ENCODE assay signal across 26 mouse cellular contexts in the genomic region with DNA sequence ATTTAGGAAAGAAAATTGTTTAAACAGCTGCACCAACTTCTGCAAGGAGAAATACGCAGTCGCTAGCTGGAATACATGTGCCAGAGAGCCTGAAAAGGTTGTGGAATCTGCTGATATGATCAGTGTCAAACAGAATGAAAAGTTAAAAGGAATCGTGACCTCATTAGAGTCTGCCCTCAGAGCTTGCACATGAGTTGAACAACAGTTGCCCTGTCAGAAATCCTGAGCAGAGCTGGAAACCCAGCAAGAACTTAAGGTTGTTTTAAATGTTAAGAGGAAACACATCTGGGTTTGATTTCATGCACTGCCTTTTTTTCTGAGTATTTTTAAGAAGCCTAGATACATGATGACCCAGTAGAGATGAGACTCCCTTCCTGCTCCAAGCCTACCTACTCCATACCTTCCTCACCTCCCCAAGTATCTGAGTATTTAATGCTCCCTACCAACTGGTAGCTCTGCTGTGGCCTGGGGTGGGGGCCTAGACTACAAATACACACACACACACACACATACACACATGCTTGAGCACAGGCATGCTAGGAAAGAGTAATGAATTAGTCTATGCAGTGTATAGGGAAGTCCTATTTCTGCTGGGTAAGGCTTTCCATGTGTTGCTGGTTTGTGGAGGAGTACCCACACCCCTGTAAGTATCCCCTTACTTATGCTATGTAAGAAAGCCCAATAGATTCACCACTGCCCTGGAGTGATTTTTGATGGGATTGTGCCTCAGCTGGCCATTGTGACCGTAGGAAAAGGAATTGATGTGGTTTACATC. TPM values are rescaled to one million over a fixed set of nuclear protein-coding genes. Genes with fewer than 3 reads are reported as not detected.
DNase-seq lines count a peak whose midpoint lies in the region; ATAC-seq and TF ChIP-seq lines count a peak whose summit lies in the region.
"Had no signal": no experiment of that assay in that cellular context is flagged by ENCODE, and none has a peak within 500 bp of the region (broad histone marks: within the 10 kb centered on the region; RNA-seq: fewer than 3 reads in every experiment).

No protein-coding gene starts in this region.

- peaks cover 6% of the 10 kb centered on the region; the same call in 1 of the 2 replicates for H3K4me1 ChIP-seq in heart, embryonic 13.5 days
- H3K4me1 ChIP-seq in heart, embryonic 12.5 days (replicated peaks) = no peaks in the 10 kb centered on the region
- peaks cover 10% of the 10 kb centered on the region for H3K4me1 ChIP-seq in embryonic facial prominence, embryonic 10.5 days
- no peaks in the 10 kb centered on the region for H3K4me1 ChIP-seq in embryonic fibroblast, embryonic 13.5 days (ENCODE audit: control insufficient read depth, insufficient read depth, low read length)
- no peaks in the 10 kb centered on the region for H3K4me1 ChIP-seq in hindbrain, embryonic 16.5 days (ENCODE audit: control insufficient read depth, insufficient read depth, low read depth, low read length)
- H3K4me1 ChIP-seq in kidney, embryonic 15.5 days = 0 out of 2 replicates have a peak, but pooled peaks cover 3% of the 10 kb centered on the region
- H3K4me1 ChIP-seq: forebrain, embryonic 12.5 days; heart, embryonic 10.5 days had no signal

- TF ChIP-seq CTCF in embryonic fibroblast, embryonic 13.5 days (IDR thresholded peaks at IDR 0.05; ENCODE audit: borderline replicate concordance, insufficient read depth, low read length) = no peak

- 70% methylated on average over 4 of the region's 4 CpGs for WGBS in heart, embryonic 13.5 days
- WGBS in heart, embryonic 12.5 days = 65% methylated on average over 4 of the region's 4 CpGs
- 52% methylated on average over 4 of the region's 4 CpGs for WGBS in embryonic facial prominence, embryonic 10.5 days
- WGBS in hindbrain, embryonic 16.5 days = 88% methylated on average over 4 of the region's 4 CpGs
- WGBS in kidney, embryonic 15.5 days = 62% methylated on average over 4 of the region's 4 CpGs

- H3K9ac ChIP-seq in heart, embryonic 13.5 days = no peak overlapping the region
- H3K9ac ChIP-seq in heart, embryonic 12.5 days = no peak overlapping the region
- no peak overlapping the region for H3K9ac ChIP-seq in hindbrain, embryonic 16.5 days (ENCODE audit: low read depth, low read length)
- no peak overlapping the region for H3K9ac ChIP-seq in kidney, embryonic 15.5 days
- H3K9ac ChIP-seq: forebrain, embryonic 12.5 days; liver, postnatal 0 days had no signal

- no peaks in the 10 kb centered on the region for H3K9me3 ChIP-seq in heart, embryonic 13.5 days
- no peaks in the 10 kb centered on the region for H3K9me3 ChIP-seq in heart, embryonic 12.5 days (replicated peaks)
- no peaks in the 10 kb centered on the region for H3K9me3 ChIP-seq in embryonic facial prominence, embryonic 10.5 days
- H3K9me3 ChIP-seq in hindbrain, embryonic 16.5 days (ENCODE audit: control insufficient read depth, low read length) = no peaks in the 10 kb centered on the region
- no peaks in the 10 kb centered on the region for H3K9me3 ChIP-seq in kidney, embryonic 15.5 days (replicated peaks)
- H3K9me3 ChIP-seq: forebrain, embryonic 12.5 days; heart, embryonic 10.5 days had no signal

- TF ChIP-seq POLR2A in embryonic fibroblast, embryonic 13.5 days (IDR thresholded peaks at IDR 0.05; ENCODE audit: low read depth, low read length) = no peak

- 0 out of 2 replicates have a peak overlapping the region, but pooled peaks have one; percentile 25 for H3K27ac ChIP-seq in heart, embryonic 13.5 days (replicated peaks)
- H3K27ac ChIP-seq in heart, embryonic 12.5 days (ENCODE audit: poor library complexity, severe bottlenecking) = no peak overlapping the region
- peak overlapping the region; percentile 62 for H3K27ac ChIP-seq in embryonic facial prominence, embryonic 10.5 days (replicated peaks)
- peak overlapping the region; percentile 14; the same call in 1 of the 2 replicates for H3K27ac ChIP-seq in embryonic fibroblast, embryonic 13.5 days (ENCODE audit: insufficient read depth, low read length)
- no peak overlapping the region for H3K27ac ChIP-seq in hindbrain, embryonic 16.5 days (ENCODE audit: low read depth, low read length)
- no peak overlapping the region for H3K27ac ChIP-seq in kidney, embryonic 15.5 days
- H3K27ac ChIP-seq: forebrain, embryonic 12.5 days; heart, embryonic 10.5 days; stomach, postnatal 0 days had no signal

- H3K27me3 ChIP-seq in heart, embryonic 13.5 days (replicated peaks) = no peaks in the 10 kb centered on the region
- H3K27me3 ChIP-seq in heart, embryonic 12.5 days (replicated peaks) = no peaks in the 10 kb centered on the region
- no peaks in the 10 kb centered on the region for H3K27me3 ChIP-seq in embryonic facial prominence, embryonic 10.5 days (replicated peaks; ENCODE audit: low read depth, poor library complexity, severe bottlenecking)
- H3K27me3 ChIP-seq in hindbrain, embryonic 16.5 days (replicated peaks; ENCODE audit: control insufficient read depth, insufficient read depth, low read length) = no peaks in the 10 kb centered on the region
- no peaks in the 10 kb centered on the region for H3K27me3 ChIP-seq in kidney, embryonic 15.5 days
- H3K27me3 ChIP-seq: forebrain, embryonic 12.5 days had no signal

- peak; percentile 14 for DNase-seq in embryonic facial prominence, embryonic 10.5 days (ENCODE audit: low spot score)
- DNase-seq in mesoderm, embryonic 11.5 days (ENCODE audit: low read depth, low spot score) = peak; percentile 36
- no peak for DNase-seq in layer of hippocampus, adult 11-12 months (ENCODE audit: low spot score)
- DNase-seq: adrenal gland, adult 8-10 months; cerebellum, adult 9-10 months; heart, postnatal 10 days; kidney, postnatal 4 days; left cerebral cortex, postnatal 4 days; liver, postnatal 0 days; right cerebral cortex, postnatal 14 days; thymus, adult 2 months; thymus, postnatal 4 days had no signal

- ATAC-seq in heart, embryonic 13.5 days (ENCODE audit: extremely low read depth, insufficient number of reproducible peaks, low FRiP score, low TSS enrichment) = no peak
- no peak for ATAC-seq in heart, embryonic 12.5 days (ENCODE audit: insufficient number of reproducible peaks, low FRiP score)
- ATAC-seq in hindbrain, embryonic 16.5 days = no peak
- ATAC-seq in kidney, embryonic 15.5 days (replicated peaks; ENCODE audit: low FRiP score) = no peak
- ATAC-seq: intestine, postnatal 0 days; liver, postnatal 0 days; lung, postnatal 0 days; Patski had no signal

- no peaks in the 10 kb centered on the region for H3K36me3 ChIP-seq in heart, embryonic 13.5 days
- no peaks in the 10 kb centered on the region for H3K36me3 ChIP-seq in heart, embryonic 12.5 days
- no peaks in the 10 kb centered on the region for H3K36me3 ChIP-seq in embryonic facial prominence, embryonic 10.5 days (replicated peaks)
- H3K36me3 ChIP-seq in hindbrain, embryonic 16.5 days (ENCODE audit: control insufficient read depth, insufficient read depth, low read length) = no peaks in the 10 kb centered on the region
- no peaks in the 10 kb centered on the region for H3K36me3 ChIP-seq in kidney, embryonic 15.5 days
- H3K36me3 ChIP-seq: forebrain, embryonic 12.5 days; heart, embryonic 10.5 days had no signal

- H3K4me3 ChIP-seq in heart, embryonic 13.5 days = no peak overlapping the region
- H3K4me3 ChIP-seq in heart, embryonic 12.5 days = no peak overlapping the region
- no peak overlapping the region for H3K4me3 ChIP-seq in embryonic facial prominence, embryonic 10.5 days
- no peak overlapping the region for H3K4me3 ChIP-seq in embryonic fibroblast, embryonic 13.5 days (ENCODE audit: insufficient read depth, low read length)
- no peak overlapping the region for H3K4me3 ChIP-seq in hindbrain, embryonic 16.5 days (ENCODE audit: low read length)
- H3K4me3 ChIP-seq in kidney, embryonic 15.5 days (replicated peaks) = no peak overlapping the region
- H3K4me3 ChIP-seq: erythroblast, embryonic 14.5 days; forebrain, embryonic 12.5 days; heart, embryonic 10.5 days had no signal

- no peak overlapping the region for H3K4me2 ChIP-seq in heart, embryonic 13.5 days
- no peak overlapping the region for H3K4me2 ChIP-seq in heart, embryonic 12.5 days
- no peak overlapping the region for H3K4me2 ChIP-seq in hindbrain, embryonic 16.5 days (ENCODE audit: low read length)
- no peak overlapping the region for H3K4me2 ChIP-seq in kidney, embryonic 15.5 days
- H3K4me2 ChIP-seq: forebrain, embryonic 12.5 days; midbrain, embryonic 11.5 days had no signal

RNA-seq across cellular contexts. Expression of a gene that starts 15.6 kb away (rescaled TPM):
- polyA plus RNA-seq in heart, embryonic 13.5 days (2015; fragmentation: Nextera tagmentation; extraction: Ambion mirVana) = 0.50 and 0.53 TPM in 2 replicates
- polyA plus RNA-seq in heart, embryonic 12.5 days (2016; fragmentation: Nextera tagmentation; extraction: Ambion mirVana) = 0.64 and 0.78 TPM in 2 replicates
- 0.62 and 0.68 TPM in 2 replicates for polyA plus RNA-seq in embryonic facial prominence, embryonic 10.5 days (2016; fragmentation: Nextera tagmentation; extraction: Ambion mirVana)
- polyA plus RNA-seq in embryonic fibroblast, embryonic 13.5 days (2011; ENCODE audit: insufficient read length, low read depth, missing spikeins) = not detected in 2 replicates
- 0.76 and 0.79 TPM in 2 replicates for polyA plus RNA-seq in hindbrain, embryonic 16.5 days (2015; fragmentation: Nextera tagmentation; extraction: Ambion mirVana)
- 0.75 and 0.90 TPM in 2 replicates for polyA plus RNA-seq in kidney, embryonic 15.5 days (2015; fragmentation: Nextera tagmentation; extraction: Ambion mirVana)
- polyA plus RNA-seq: erythroblast, embryonic 14.5 days; neural tube, embryonic 11.5 days; Patski had no signal

RNA-seq across cellular contexts. Expression of a gene that starts 15.8 kb away (rescaled TPM):
- 1.5 and 1.7 TPM in 2 replicates for polyA plus RNA-seq in heart, embryonic 13.5 days (2015; fragmentation: Nextera tagmentation; extraction: Ambion mirVana)
- polyA plus RNA-seq in heart, embryonic 12.5 days (2016; fragmentation: Nextera tagmentation; extraction: Ambion mirVana) = 1.3 TPM in 2 replicates
- 0.11 and 0.12 TPM in 2 replicates for polyA plus RNA-seq in embryonic facial prominence, embryonic 10.5 days (2016; fragmentation: Nextera tagmentation; extraction: Ambion mirVana)
- polyA plus RNA-seq in embryonic fibroblast, embryonic 13.5 days (2011; ENCODE audit: insufficient read length, low read depth, missing spikeins) = 2.0 and 2.7 TPM in 2 replicates
- 1.0 and 1.1 TPM in 2 replicates for polyA plus RNA-seq in hindbrain, embryonic 16.5 days (2015; fragmentation: Nextera tagmentation; extraction: Ambion mirVana)
- 0.39 and 0.74 TPM in 2 replicates for polyA plus RNA-seq in kidney, embryonic 15.5 days (2015; fragmentation: Nextera tagmentation; extraction: Ambion mirVana)
- polyA plus RNA-seq: erythroblast, embryonic 14.5 days had no signal

Comparison
In these comparisons a context has a peak if more than half of its experiments do, and no peak if none do; other contexts are left out.
1. H3K27ac ChIP-seq: peak in heart, embryonic 13.5 days (single experiment), embryonic facial prominence, embryonic 10.5 days (single experiment) and embryonic fibroblast, embryonic 13.5 days (single experiment); none in heart, embryonic 12.5 days (single experiment), hindbrain, embryonic 16.5 days (single experiment) and kidney, embryonic 15.5 days (single experiment).